Mouse (Mus musculus) small intestine, adult 2 months (tissue): ENCODE data around the gene Emc6. TPM values are rescaled to one million over a fixed set of nuclear protein-coding genes. Genes with fewer than 3 reads are reported as not detected.

Experiments
- H3K27ac ChIP-seq: fragments of 200-500 bp; 2 replicates; pipeline ENCODE4 v1.5.1; 2012; ENCODE audit warnings: low read depth, low read length, control low read depth, inconsistent platforms; ENCODE audit not compliant: insufficient read depth
- H3K27me3 ChIP-seq: fragments of 200-500 bp; 2 replicates; pipeline ENCODE4 v1.6.1; 2012; ENCODE audit warnings: mild to moderate bottlenecking, moderate library complexity, low read length, inconsistent platforms; ENCODE audit not compliant: control insufficient read depth, insufficient read depth
- H3K36me3 ChIP-seq: fragments of 200-500 bp; 2 replicates; pipeline ENCODE4 v1.6.1; 2012; ENCODE audit warnings: mild to moderate bottlenecking, low read length, control low read depth, inconsistent platforms; ENCODE audit not compliant: control insufficient read depth, insufficient read depth
- H3K4me1 ChIP-seq: fragments of 200-500 bp; 2 replicates; pipeline ENCODE4 v1.6.1; 2012; ENCODE audit warnings: low read length, inconsistent platforms, mixed read lengths; ENCODE audit not compliant: control insufficient read depth, insufficient read depth, insufficient read length
- H3K4me3 ChIP-seq: fragments of 200-500 bp; 2 replicates; pipeline ENCODE4 v1.5.1; 2012; ENCODE audit warnings: low read depth, mild to moderate bottlenecking, control low read depth, inconsistent platforms, low read length, moderate library complexity
- CTCF ChIP-seq: fragments of 200-500 bp; IDR thresholded peaks from 2 replicates; pipeline ENCODE4 v1.5.1; 2012; ENCODE audit warnings: low read depth, mild to moderate bottlenecking, control low read depth, inconsistent platforms, low read length, moderate library complexity, mixed read lengths; ENCODE audit not compliant: insufficient replicate concordance, insufficient read length; ENCODE audit errors: extremely low read depth
- POLR2A ChIP-seq: fragments of 200-500 bp; IDR thresholded peaks from 2 replicates; pipeline ENCODE4 v1.6.1; 2012; ENCODE audit warnings: low read depth, mild to moderate bottlenecking, control low read depth, inconsistent platforms, low read length, moderate library complexity
- WGBS: fragments of 180-500 bp; shearing (Covaris S2); methylation state at CpG from one replicate; pipeline ENCODE4 v1.1.7; 2018; 5-methylcytosine and 5-hydroxymethylcytosine counted together
- polyA plus RNA-seq: library from polyadenylated mRNA; depleted of rRNA; stranded (reverse); fragments of >200 nt; gene quantifications from 2 replicates; pipeline ENCODE4 v1.2.3, GENCODE M21; 2012

Gene Emc6
- polyA plus RNA-seq, 1 experiment, result 43.0 TPM

DNA sequence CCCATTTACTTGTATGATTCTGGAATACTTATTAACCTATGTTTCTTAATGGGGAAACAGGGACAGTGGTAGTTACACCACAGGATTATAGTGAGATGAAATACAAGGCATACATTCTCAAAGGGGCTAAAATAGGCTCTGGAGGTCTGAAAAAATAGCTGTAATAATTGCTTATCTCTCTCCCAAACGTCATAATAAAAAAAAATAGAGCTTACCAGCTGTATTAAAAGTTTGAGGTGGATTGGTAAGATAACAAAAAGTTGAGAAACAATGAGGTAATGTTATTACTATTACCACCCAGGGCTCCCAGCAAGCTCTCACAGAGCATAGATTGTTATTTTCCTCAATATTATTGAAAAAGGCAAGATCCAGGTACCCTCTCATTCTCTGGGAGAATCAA is 21.4 kb upstream of the Emc6 start:
- peaks cover 4% of the 10 kb centered on the region; the same call in 1 of the 2 replicates for H3K4me1 ChIP-seq
- H3K27me3 ChIP-seq, result no peaks in the 10 kb centered on the region
- 0 out of 2 replicates have a peak, but pooled peaks cover 3% of the 10 kb centered on the region for H3K36me3 ChIP-seq
- 0% methylated on average over 1 of the region's 1 CpGs for WGBS
- TF ChIP-seq POLR2A, result no peak
- TF ChIP-seq CTCF, result no peak
- H3K4me3 ChIP-seq, result peak overlapping the region; percentile 85; the same call in 1 of the 2 replicates
- no peak overlapping the region for H3K27ac ChIP-seq

DNA sequence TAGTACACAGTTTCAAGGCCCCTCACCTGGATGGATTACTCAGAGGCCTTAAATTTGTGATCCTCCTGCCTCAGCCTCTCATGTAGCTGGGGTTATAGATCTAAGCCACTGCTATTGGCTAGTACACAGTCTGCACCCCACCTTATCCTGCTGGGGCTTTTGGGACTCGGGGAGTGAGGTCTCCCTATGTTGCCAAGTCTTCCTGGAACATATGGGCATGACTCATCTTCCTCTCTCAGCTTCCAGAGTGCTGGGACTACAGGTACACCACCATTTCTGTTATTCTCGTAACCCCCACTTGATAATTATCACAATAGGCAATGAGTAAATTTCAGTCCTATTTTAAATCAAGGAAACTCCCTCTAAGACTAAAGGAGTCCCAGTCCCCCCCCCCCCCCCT is 17.6 kb upstream of the Emc6 start:
- TF ChIP-seq POLR2A (no peak), CTCF (no peak)
- WGBS, result 65% methylated on average over 2 of the region's 2 CpGs
- H3K27me3 ChIP-seq, result no peaks in the 10 kb centered on the region

DNA sequence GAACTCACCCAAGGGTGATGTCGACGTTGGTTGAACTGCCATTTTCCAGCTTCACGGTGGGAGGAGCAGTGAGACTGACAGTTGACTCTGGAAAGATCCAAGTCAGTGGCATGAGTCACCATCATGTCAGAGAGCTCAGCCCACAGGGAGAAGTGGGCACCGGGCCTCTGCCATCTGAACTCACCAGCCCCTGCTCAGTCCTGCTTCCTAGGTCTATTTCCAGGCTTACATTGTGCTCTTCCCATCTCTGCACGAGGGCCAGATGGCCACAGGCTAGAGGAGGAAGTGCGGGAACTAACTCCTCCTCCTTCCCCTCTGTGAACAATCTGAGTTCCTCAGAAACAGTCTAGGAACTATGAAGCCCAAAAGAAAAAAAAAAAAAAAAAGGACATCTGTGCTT is 16.2 kb upstream of the Emc6 start:
- no peak overlapping the region for H3K27ac ChIP-seq
- H3K4me3 ChIP-seq, result no peak overlapping the region
- TF ChIP-seq CTCF (no peak), POLR2A (no peak)
- WGBS, result 72% methylated on average over 6 of the region's 6 CpGs
- H3K27me3 ChIP-seq, result no peaks in the 10 kb centered on the region
- no peaks in the 10 kb centered on the region for H3K4me1 ChIP-seq
- peaks cover 26% of the 10 kb centered on the region for H3K36me3 ChIP-seq

More for the DNA sequence above, 17.6 kb upstream of the Emc6 start:
- Histone ChIP-seq H3K4me3 (no peak overlapping the region), H3K4me1 (no peaks in the 10 kb centered on the region), H3K36me3 (peaks cover 21% of the 10 kb centered on the region), H3K27ac (no peak overlapping the region)

DNA sequence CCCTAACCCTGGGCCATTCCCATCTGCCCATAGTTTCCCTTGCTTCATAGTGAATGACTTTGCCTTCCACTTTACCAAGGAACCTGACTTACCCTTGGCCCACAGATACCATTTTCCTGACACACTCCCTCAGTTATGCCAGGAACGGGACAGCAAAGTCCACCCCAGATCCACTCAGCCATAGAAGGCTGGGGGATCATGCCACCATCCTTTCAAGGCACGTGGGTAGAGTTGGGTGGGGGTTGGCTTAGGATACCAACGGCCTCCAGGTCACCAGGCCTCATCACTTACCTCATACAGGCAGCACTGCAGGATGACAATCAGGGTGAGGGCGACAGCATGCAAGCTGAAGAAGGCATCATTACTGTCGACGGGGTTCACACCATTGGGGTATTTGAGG is 10.4 kb upstream of the Emc6 start:
- TF ChIP-seq CTCF (no peak), POLR2A (no peak)
- no peak overlapping the region for H3K4me3 ChIP-seq
- no peaks in the 10 kb centered on the region; the same call in 1 of the 2 replicates for H3K4me1 ChIP-seq
- H3K27ac ChIP-seq, result no peak overlapping the region
- H3K36me3 ChIP-seq, result peaks cover 48% of the 10 kb centered on the region
- no peaks in the 10 kb centered on the region for H3K27me3 ChIP-seq
- WGBS, result 88% methylated on average over 6 of the region's 6 CpGs

DNA sequence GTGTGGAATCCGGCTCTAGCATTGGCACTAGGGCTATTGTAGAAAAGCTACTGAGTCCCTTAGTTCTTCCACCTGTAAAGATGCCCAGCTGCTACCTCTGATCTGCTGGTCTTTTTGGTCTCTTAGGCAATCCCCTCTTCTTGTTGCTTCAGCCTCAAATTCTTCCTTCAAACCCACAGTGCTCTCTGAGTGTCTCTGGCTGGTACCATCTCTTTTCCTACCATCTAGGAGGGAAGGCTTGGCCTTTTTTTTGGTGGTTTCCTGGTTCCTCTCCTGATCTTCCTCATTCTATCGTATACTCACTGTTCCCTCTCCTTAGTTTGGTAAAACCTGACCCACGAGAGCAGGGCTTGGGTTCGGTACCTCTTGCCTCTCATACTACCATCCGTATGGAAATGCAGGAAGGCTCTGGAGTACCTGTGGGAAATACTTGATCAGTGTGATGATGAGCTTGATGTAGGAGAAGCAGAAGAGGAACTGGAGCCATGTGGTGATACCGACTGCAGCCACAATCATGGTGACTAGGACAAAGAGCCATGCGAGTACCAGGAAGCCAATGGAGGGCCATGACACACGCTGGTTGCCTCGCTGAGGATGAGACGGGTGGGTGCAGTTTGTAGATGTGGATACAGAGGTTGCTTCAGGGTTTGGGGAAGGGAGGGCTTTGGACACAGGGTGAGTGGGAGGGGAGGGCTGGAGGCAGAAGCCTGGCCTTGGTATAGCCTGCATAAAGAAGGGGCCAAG is 9.2 kb upstream of the Emc6 start:
- Histone ChIP-seq H3K27ac (no peak overlapping the region), H3K4me3 (no peak overlapping the region), H3K4me1 (no peaks in the 10 kb centered on the region; the same call in 1 of the 2 replicates), H3K27me3 (no peaks in the 10 kb centered on the region), H3K36me3 (peaks cover 41% of the 10 kb centered on the region)
- WGBS, result 85% methylated on average over 10 of the region's 10 CpGs
- TF ChIP-seq POLR2A (no peak), CTCF (no peak)

DNA sequence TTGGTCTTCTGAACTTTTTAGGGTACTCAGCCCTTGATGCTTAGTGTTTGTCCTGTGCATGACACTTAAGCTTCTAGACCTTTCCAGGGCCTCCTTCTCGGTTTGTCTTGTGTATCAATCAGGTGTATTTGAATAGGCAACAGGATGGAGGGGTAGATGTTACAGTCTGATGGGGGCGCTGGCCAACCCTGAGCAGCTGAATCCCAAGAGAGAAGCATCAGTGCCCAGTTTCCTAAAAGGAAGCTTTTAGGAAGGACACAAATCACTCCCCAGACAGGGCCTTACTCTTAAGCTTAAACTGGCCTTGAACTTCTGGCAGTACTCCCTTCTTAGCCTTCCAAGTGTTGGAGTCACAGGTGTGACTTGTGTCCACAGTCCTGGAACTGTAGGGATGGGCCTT is 1.1 kb upstream of the Emc6 start:
- TF ChIP-seq POLR2A (no peak; the same call in 1 of the 2 replicates), CTCF (no peak)
- peak overlapping the region; percentile 89 for H3K4me3 ChIP-seq
- H3K27ac ChIP-seq, result peak overlapping the region; percentile 99
- 9% methylated on average over 2 of the region's 2 CpGs for WGBS
- H3K4me1 ChIP-seq, result peaks cover 4% of the 10 kb centered on the region; the same call in 1 of the 2 replicates
- no peaks in the 10 kb centered on the region for H3K27me3 ChIP-seq
- H3K36me3 ChIP-seq, result peaks cover 14% of the 10 kb centered on the region

DNA sequence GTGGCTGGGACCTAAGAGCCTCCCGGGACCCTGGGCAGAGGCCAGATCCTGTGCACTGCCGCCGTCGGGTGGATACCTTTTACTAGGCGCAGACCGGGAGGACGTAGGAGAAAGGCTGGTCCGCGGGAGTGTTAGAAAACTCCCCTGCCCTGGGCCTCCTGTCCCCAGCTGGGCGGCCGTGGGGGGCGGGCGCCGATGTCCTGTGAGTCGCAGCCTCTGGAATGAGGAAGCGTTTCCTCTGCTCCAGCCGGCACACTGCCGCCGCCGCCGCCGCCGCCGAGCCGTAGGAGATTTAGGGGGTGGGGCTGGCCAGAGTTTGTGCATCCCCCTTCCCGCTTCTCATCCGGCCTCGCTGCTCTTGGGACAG is 655 bp upstream of the Emc6 start:
- H3K36me3 ChIP-seq, result peaks cover 14% of the 10 kb centered on the region
- WGBS, result 1% methylated on average over 28 of the region's 28 CpGs
- peak overlapping the region; percentile 89 for H3K4me3 ChIP-seq
- H3K4me1 ChIP-seq, result peaks cover 4% of the 10 kb centered on the region; the same call in 1 of the 2 replicates
- H3K27ac ChIP-seq, result peak overlapping the region; percentile 99
- H3K27me3 ChIP-seq, result no peaks in the 10 kb centered on the region
- TF ChIP-seq POLR2A, result no peak
- no peak for TF ChIP-seq CTCF
